Mouse (Mus musculus): Measurements from ENCODE around the gene Snx25. TPM values are rescaled to one million over a fixed set of nuclear protein-coding genes. Genes with fewer than 3 reads are reported as not detected.

The Snx25 gene
- polyA plus RNA-seq, 1 experiment from 2014 or later: 3.0 TPM

DNA sequence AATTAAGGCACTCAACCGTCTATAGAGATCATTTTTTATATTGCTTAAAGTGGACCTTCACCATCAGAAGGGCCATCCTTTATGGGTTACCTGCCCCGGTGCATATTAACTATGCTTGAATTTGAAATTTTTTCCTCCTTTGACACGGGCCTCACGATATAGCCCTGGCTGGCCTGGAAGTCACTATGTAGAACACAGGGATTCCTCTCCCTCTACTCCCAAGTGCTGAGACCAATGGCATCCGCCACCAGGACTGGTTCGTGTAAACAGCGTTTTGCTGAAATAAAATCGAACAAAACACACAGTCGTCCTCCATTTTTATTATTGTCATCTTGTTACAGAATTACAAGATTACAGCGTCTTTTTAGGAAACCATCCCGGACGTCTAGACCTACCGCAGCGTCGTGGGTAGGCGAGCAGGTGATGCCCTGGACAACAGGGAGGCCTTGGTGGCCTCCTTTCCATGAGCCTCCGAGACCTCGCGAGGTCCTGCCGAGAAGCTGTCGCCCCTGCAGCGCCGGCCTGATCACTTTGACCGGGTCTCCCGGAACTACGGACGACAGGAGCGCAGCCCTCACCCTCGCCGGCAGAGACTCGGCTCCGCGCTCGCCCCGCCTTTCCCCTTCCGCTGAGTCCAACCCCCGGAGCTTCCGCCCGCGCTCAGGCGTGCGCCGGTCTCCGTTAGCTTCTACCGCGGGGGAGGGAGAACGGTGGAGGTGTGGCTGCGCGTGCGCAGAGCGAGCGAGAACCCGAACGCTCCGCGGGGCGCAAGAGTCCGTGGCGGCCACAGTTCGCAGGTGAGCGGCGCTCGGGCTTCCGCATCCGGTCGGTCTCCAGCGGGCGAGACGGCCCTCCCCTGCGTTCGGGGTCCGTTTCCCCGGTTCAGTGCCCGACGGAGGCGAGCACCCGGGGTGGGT is 11.3 kb upstream of the Snx25 start:
- under 1% methylated on average over 74 of the region's 77 CpGs for WGBS (ENCODE audit: insufficient replicate concordance)
- peak overlapping the region; percentile 88 for H3K27ac ChIP-seq (ENCODE audit: low read length)
- H3K9ac ChIP-seq (ENCODE audit: low read depth, low read length): peak overlapping the region; percentile 97
- H3K4me3 ChIP-seq (ENCODE audit: low read depth, low read length): peak overlapping the region; percentile 92
- no peaks in the 10 kb centered on the region for H3K27me3 ChIP-seq (ENCODE audit: control insufficient read depth, insufficient read depth, low read depth, low read length)
- H3K36me3 ChIP-seq (ENCODE audit: control insufficient read depth, insufficient read depth): no peaks in the 10 kb centered on the region
- peaks cover 17% of the 10 kb centered on the region for H3K4me1 ChIP-seq (ENCODE audit: control insufficient read depth, low read depth, low read length)
- peak overlapping the region; percentile 72 for H3K4me2 ChIP-seq (ENCODE audit: low read depth, low read length)
- ATAC-seq (ENCODE audit: low read depth): peak; percentile 99
- H3K9me3 ChIP-seq (replicated peaks; ENCODE audit: control insufficient read depth, low read length): no peaks in the 10 kb centered on the region

- WGBS (ENCODE audit: insufficient replicate concordance): 32% methylated on average over 2 of the region's 2 CpGs
- Histone ChIP-seq H3K9ac (ENCODE audit: low read depth, low read length) (peak overlapping the region; percentile 76; the same call in 1 of the 2 replicates), H3K4me2 (ENCODE audit: low read depth, low read length) (peak overlapping the region; percentile 98), H3K4me1 (ENCODE audit: control insufficient read depth, low read depth, low read length) (peaks cover 16% of the 10 kb centered on the region), H3K9me3 (replicated peaks; ENCODE audit: control insufficient read depth, low read length) (no peaks in the 10 kb centered on the region), H3K36me3 (ENCODE audit: control insufficient read depth, insufficient read depth) (no peaks in the 10 kb centered on the region), H3K4me3 (ENCODE audit: low read depth, low read length) (peak overlapping the region; percentile 79), H3K27me3 (ENCODE audit: control insufficient read depth, insufficient read depth, low read depth, low read length) (peaks cover 14% of the 10 kb centered on the region), H3K27ac (ENCODE audit: low read length) (no peak overlapping the region)
- no peak for ATAC-seq (ENCODE audit: low read depth)
Measured at GRCm38 (mm10) chr8:46153042-46153441, 1.1 kb upstream of the Snx25 start.

- ATAC-seq (ENCODE audit: low read depth): peak; percentile 68
- 1% methylated on average over 58 of the region's 75 CpGs for WGBS (ENCODE audit: insufficient replicate concordance)
- H3K4me3 ChIP-seq (ENCODE audit: low read depth, low read length): peak within 1 kb of the TSS; percentile 79
- H3K9ac ChIP-seq (ENCODE audit: low read depth, low read length): peak within 1 kb of the TSS; percentile 76
- no peaks in the 10 kb centered on the region for H3K36me3 ChIP-seq (ENCODE audit: control insufficient read depth, insufficient read depth)
- peaks cover 16% of the 10 kb centered on the region for H3K4me1 ChIP-seq (ENCODE audit: control insufficient read depth, low read depth, low read length)
- H3K27ac ChIP-seq (ENCODE audit: low read length): peak within 1 kb of the TSS; percentile 33; the same call in 1 of the 2 replicates
- H3K4me2 ChIP-seq (ENCODE audit: low read depth, low read length): peak within 1 kb of the TSS; percentile 98
- H3K9me3 ChIP-seq (replicated peaks; ENCODE audit: control insufficient read depth, low read length): no peaks in the 10 kb centered on the region
- peaks cover 14% of the 10 kb centered on the region for H3K27me3 ChIP-seq (ENCODE audit: control insufficient read depth, insufficient read depth, low read depth, low read length)
Measured at GRCm38 (mm10) chr8:46151202-46152062, 527 bp downstream of the Snx25 start, which contains the start of gene Cfap97. TSS of gene Cfap97 (plus strand) at chr8:46151771.

DNA sequence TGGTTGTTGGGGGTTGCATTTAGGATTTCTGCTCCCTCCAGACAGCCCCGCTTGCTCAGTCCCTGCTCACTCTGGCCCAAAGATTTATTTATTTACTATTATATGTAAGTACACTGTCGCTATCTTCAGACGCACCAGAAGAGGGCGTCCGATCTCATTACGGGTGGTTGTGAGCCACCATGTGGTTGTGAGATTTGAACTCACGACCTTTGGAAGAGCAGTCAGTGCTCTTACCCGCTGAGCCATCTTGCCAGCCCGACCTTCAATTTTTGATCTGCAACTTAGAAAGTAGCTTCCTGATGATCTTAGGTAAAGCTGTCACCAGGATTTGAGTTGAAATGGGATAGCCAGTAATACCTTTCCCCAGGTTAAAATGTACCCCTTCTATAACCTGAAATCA is 2.2 kb downstream of the Snx25 start:
- no peak overlapping the region for H3K4me2 ChIP-seq (ENCODE audit: low read depth, low read length)
- no peak overlapping the region for H3K4me3 ChIP-seq (ENCODE audit: low read depth, low read length)
- ATAC-seq (ENCODE audit: low read depth): no peak
- no peak overlapping the region for H3K27ac ChIP-seq (ENCODE audit: low read length)
- H3K27me3 ChIP-seq (ENCODE audit: control insufficient read depth, insufficient read depth, low read depth, low read length): peaks cover 14% of the 10 kb centered on the region
- no peaks in the 10 kb centered on the region for H3K9me3 ChIP-seq (replicated peaks; ENCODE audit: control insufficient read depth, low read length)
- WGBS (ENCODE audit: insufficient replicate concordance): 76% methylated on average over 9 of the region's 9 CpGs
- no peak overlapping the region for H3K9ac ChIP-seq (ENCODE audit: low read depth, low read length)
- H3K4me1 ChIP-seq (ENCODE audit: control insufficient read depth, low read depth, low read length): peaks cover 16% of the 10 kb centered on the region
- no peaks in the 10 kb centered on the region for H3K36me3 ChIP-seq (ENCODE audit: control insufficient read depth, insufficient read depth)

DNA sequence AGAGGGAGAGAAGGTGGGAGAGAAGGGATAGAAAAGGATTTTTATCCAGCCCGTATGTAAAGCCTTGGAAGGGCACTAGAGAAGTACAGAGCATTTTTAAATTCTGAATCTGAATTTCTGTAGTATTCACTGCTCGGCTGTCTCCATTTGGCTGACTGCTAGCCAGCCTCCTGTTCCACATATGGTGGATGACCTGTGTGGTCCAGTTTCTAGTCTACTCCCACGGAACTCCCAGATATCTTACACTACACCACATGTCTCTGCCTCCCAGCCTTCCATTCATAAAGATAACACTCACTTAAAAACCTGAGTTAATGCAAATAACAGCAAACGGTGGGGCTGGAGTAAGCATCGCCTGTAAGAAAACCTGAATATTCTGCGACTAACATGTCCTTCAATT is 2.7 kb downstream of the Snx25 start:
- peaks cover 14% of the 10 kb centered on the region for H3K27me3 ChIP-seq (ENCODE audit: control insufficient read depth, insufficient read depth, low read depth, low read length)
- ATAC-seq (ENCODE audit: low read depth): no peak
- H3K9me3 ChIP-seq (replicated peaks; ENCODE audit: control insufficient read depth, low read length): no peaks in the 10 kb centered on the region
- H3K4me3 ChIP-seq (ENCODE audit: low read depth, low read length): no peak overlapping the region
- H3K36me3 ChIP-seq (ENCODE audit: control insufficient read depth, insufficient read depth): no peaks in the 10 kb centered on the region
- H3K4me1 ChIP-seq (ENCODE audit: control insufficient read depth, low read depth, low read length): peaks cover 17% of the 10 kb centered on the region
- WGBS (ENCODE audit: insufficient replicate concordance): 71% methylated on average over 6 of the region's 6 CpGs
- no peak overlapping the region for H3K27ac ChIP-seq (ENCODE audit: low read length)
- H3K4me2 ChIP-seq (ENCODE audit: low read depth, low read length): no peak overlapping the region
- H3K9ac ChIP-seq (ENCODE audit: low read depth, low read length): no peak overlapping the region

DNA sequence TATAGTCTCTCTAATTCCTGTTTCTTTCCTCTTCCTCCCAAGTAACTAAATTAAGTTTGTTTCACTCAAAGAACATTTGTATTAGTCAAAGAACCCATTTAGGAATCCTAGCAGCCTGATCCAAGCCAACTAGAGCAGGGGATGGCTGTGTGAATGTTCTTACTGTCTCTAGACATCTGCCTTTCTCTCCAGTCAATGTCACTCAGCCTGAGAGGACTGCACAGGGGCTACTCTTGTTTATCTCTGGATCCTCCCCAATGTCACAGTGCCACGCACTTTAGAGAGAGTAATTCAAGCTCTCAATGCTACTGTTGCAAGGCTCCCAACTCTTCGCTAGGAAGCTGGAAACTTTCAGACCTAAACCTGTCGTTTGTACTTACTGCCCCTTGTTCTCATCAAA is 5.8 kb downstream of the Snx25 start:
- Histone ChIP-seq H3K4me3 (ENCODE audit: low read depth, low read length) (no peak overlapping the region), H3K27me3 (ENCODE audit: control insufficient read depth, insufficient read depth, low read depth, low read length) (peaks cover 4% of the 10 kb centered on the region), H3K36me3 (ENCODE audit: control insufficient read depth, insufficient read depth) (no peaks in the 10 kb centered on the region), H3K9ac (ENCODE audit: low read depth, low read length) (no peak overlapping the region), H3K4me1 (ENCODE audit: control insufficient read depth, low read depth, low read length) (peaks cover 13% of the 10 kb centered on the region), H3K9me3 (replicated peaks; ENCODE audit: control insufficient read depth, low read length) (no peaks in the 10 kb centered on the region), H3K4me2 (ENCODE audit: low read depth, low read length) (no peak overlapping the region), H3K27ac (ENCODE audit: low read length) (no peak overlapping the region)
- WGBS (ENCODE audit: insufficient replicate concordance): 42% methylated on average over 3 of the region's 3 CpGs
- ATAC-seq (ENCODE audit: low read depth): no peak

GRCm38 (mm10) chr8:46143924-46144323 is 8.0 kb downstream of the Snx25 start:
- Histone ChIP-seq H3K4me3 (ENCODE audit: low read depth, low read length) (no peak overlapping the region), H3K27ac (ENCODE audit: low read length) (no peak overlapping the region), H3K9me3 (replicated peaks; ENCODE audit: control insufficient read depth, low read length) (no peaks in the 10 kb centered on the region), H3K4me1 (ENCODE audit: control insufficient read depth, low read depth, low read length) (peaks cover 7% of the 10 kb centered on the region), H3K27me3 (ENCODE audit: control insufficient read depth, insufficient read depth, low read depth, low read length) (no peaks in the 10 kb centered on the region), H3K36me3 (ENCODE audit: control insufficient read depth, insufficient read depth) (no peaks in the 10 kb centered on the region), H3K9ac (ENCODE audit: low read depth, low read length) (no peak overlapping the region), H3K4me2 (ENCODE audit: low read depth, low read length) (no peak overlapping the region)
- ATAC-seq (ENCODE audit: low read depth): 0 out of 2 replicates have a peak, but pooled peaks have one; percentile 16
- 10% methylated on average over 1 of the region's 1 CpGs for WGBS (ENCODE audit: insufficient replicate concordance)

DNA sequence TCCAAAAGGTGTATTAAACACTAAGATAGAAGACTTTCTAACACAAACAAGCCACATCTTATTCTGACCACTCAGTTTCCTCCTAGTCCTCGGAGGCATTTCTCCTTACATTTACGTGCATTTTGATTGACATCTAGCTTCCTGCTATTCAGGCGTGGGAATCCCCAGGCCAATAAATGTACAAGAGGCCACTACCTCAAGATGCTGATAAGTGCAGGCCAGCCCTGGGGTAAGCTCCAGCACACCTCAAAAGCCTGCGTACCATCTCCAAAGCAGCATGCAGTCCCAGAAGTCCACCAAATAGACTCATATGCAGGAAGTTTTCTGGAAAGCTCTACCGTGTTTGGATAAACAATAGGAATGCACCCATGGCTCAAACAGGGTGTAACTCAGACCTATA is 8.5 kb downstream of the Snx25 start:
- H3K9me3 ChIP-seq (replicated peaks; ENCODE audit: control insufficient read depth, low read length): no peaks in the 10 kb centered on the region

More for the DNA sequence above, 8.5 kb downstream of the Snx25 start:
- no peak overlapping the region for H3K4me3 ChIP-seq (ENCODE audit: low read depth, low read length)
- no peak overlapping the region for H3K9ac ChIP-seq (ENCODE audit: low read depth, low read length)
- H3K4me1 ChIP-seq (ENCODE audit: control insufficient read depth, low read depth, low read length): peaks cover 7% of the 10 kb centered on the region
- no peak for ATAC-seq (ENCODE audit: low read depth)
- no peaks in the 10 kb centered on the region for H3K36me3 ChIP-seq (ENCODE audit: control insufficient read depth, insufficient read depth)
- H3K4me2 ChIP-seq (ENCODE audit: low read depth, low read length): no peak overlapping the region
- no peak overlapping the region for H3K27ac ChIP-seq (ENCODE audit: low read length)
- WGBS (ENCODE audit: insufficient replicate concordance): 37% methylated on average over 5 of the region's 5 CpGs
- no peaks in the 10 kb centered on the region for H3K27me3 ChIP-seq (ENCODE audit: control insufficient read depth, insufficient read depth, low read depth, low read length)
